Mouse (Mus musculus) induced T-regulatory cell, adult 2 months (primary cell): ENCODE data around the gene Golph3.

Source experiments
- DNase-seq: peaks from one replicate; pipeline ENCODE4 v3.0.0-alpha.2; 2012; ENCODE audit warnings: low read depth

Gene Golph3

GRCm38 (mm10) chr15:12318451-12318850 lies 2.8 kb upstream of the Golph3 start:
- DNase-seq = no peak

- DNase-seq = peak; percentile 32
Measured at GRCm38 (mm10) chr15:12319889-12320288, 1.4 kb upstream of the Golph3 start.

GRCm38 (mm10) chr15:12320441-12321090 lies 684 bp upstream of the Golph3 start:
- no peak for DNase-seq

GRCm38 (mm10) chr15:12321788-12322621 lies 755 bp downstream of the Golph3 start, which contains the start of gene 1810049J17Rik:
Gene 1810049J17Rik, minus strand, starts transcription at chr15:12321899.
- DNase-seq = peak; percentile 80

- DNase-seq = peak; percentile 78
Measured at GRCm38 (mm10) chr15:12322676-12323402, 1.6 kb downstream of the Golph3 start.

- no peak for DNase-seq
Measured at GRCm38 (mm10) chr15:12324326-12324725, 3.1 kb downstream of the Golph3 start.

- DNase-seq = no peak
Measured at GRCm38 (mm10) chr15:12330389-12330788, 9.1 kb downstream of the Golph3 start.

- no peak for DNase-seq
Measured at GRCm38 (mm10) chr15:12330892-12331291, 9.6 kb downstream of the Golph3 start.

GRCm38 (mm10) chr15:12331300-12331699 lies 10.1 kb downstream of the Golph3 start:
- no peak for DNase-seq

- DNase-seq = no peak
Measured at GRCm38 (mm10) chr15:12334381-12334780, 13.1 kb downstream of the Golph3 start.

- no peak for DNase-seq
Measured at GRCm38 (mm10) chr15:12337030-12337778, 16.0 kb downstream of the Golph3 start.

GRCm38 (mm10) chr15:12337779-12338137 lies 16.5 kb downstream of the Golph3 start:
- DNase-seq = peak; percentile 39

GRCm38 (mm10) chr15:12340536-12341400 lies 19.5 kb downstream of the Golph3 start:
- DNase-seq = no peak

- no peak for DNase-seq
Measured at GRCm38 (mm10) chr15:12341401-12341758, 20.1 kb downstream of the Golph3 start.

GRCm38 (mm10) chr15:12346916-12347315 lies 25.7 kb downstream of the Golph3 start:
- DNase-seq = no peak

- DNase-seq = no peak
Measured at GRCm38 (mm10) chr15:12348950-12349349, 27.7 kb downstream of the Golph3 start.

GRCm38 (mm10) chr15:12349840-12350239 lies 28.6 kb downstream of the Golph3 start:
- DNase-seq = no peak

GRCm38 (mm10) chr15:12351470-12351869 lies 30.2 kb downstream of the Golph3 start:
- no peak for DNase-seq

- DNase-seq = no peak
Measured at GRCm38 (mm10) chr15:12354281-12354810, 33.1 kb downstream of the Golph3 start.

- no peak for DNase-seq
Measured at GRCm38 (mm10) chr15:12355261-12355660, 34.0 kb downstream of the Golph3 start.

GRCm38 (mm10) chr15:12355907-12356306 lies 34.7 kb downstream of the Golph3 start:
- no peak for DNase-seq
